Mouse (Mus musculus): Measurements from ENCODE around the gene Slc9a9. TPM values are rescaled to one million over a fixed set of nuclear protein-coding genes. Genes with fewer than 3 reads are reported as not detected.

The Slc9a9 gene
- total RNA-seq, 2 experiments from 2014 or later = 2.2 to 2.8 TPM

DNA sequence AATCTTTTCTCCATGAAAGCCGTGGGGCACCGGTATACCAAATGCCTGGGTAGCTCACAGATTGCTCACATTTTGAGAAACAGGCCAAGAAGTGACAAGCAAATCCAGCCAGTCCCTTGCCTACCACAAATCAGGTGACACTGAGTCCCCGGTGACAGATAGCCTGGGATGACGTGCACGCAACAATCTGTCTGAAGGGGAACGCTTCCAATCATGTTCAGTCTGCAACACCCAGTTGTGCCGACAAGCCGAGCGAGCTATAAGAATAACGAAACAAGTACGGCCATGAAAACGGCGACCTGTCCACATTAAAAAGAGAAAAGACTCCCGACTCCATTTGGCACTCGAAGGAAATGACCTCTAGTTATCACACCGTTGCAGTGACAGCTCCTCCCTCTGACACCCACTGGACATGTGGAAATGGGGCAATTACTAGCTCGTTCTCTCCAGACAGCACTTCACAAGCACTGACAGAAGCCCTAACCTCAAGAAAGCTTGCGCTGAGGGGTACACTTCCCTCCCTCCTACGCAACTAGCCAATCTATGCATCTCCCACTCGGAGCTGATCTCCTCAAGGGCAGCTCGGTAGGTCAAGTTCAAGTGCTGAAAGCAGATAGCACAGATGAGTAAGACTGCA lies 587.1 kb downstream of the Slc9a9 start:
- intact Hi-C loops (cut with DNase I) = no loop called here
- peak; percentile 5 to 7 for DNase-seq

DNA sequence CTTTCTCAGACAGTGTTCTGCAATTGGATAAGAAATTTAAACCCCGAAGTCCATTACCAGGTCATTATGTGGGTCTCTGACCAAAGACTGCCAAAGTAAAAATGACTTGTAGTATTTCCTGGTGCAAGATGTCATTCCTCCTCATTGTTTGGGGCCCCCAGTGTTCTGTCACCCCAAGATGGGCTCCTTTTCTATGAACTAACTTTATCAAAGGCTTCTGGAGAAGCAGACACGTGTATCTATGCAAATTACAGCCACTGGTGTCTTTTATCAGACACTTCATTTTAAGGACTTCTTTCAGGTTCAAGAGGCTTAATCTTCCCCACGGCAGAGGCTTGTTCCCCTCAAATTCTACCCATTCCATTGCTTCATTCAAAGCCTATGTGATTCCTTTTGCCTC lies 593.1 kb downstream of the Slc9a9 start:
- intact Hi-C loops (cut with DNase I) = no loop called here
- DNase-seq = no peak

DNA sequence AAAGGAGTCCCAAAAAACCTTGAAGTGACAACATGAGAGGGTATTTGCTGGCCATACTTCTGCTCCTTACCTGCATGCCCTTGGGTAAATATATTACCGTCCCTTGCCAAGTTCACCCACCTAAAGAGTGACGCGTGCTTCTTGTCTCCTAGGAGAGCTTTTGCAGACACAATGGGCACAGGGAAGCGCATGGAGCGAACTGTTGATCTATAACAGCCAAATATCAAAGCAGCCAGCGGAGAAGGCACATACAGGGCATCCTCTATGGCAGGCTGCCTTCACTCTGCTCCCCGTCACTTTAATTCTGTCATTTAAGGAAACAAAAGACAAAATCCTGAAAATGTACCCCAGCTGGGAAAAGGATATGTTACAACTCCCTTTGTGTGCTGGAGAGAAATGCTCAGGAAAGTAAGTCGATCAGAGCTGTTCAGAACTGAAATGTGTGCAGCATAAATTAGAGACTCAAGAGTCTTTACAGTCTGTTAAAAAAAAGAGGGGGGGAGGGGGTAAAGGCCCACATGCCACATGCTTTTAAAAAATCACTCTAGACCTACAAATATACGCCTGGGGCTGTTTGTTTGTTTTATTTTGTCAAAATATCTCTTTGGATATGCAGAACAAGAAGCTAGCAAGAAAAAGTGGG lies 594.3 kb downstream of the Slc9a9 start:
- intact Hi-C loops (cut with DNase I) = no loop called here
- no peak for DNase-seq

DNA sequence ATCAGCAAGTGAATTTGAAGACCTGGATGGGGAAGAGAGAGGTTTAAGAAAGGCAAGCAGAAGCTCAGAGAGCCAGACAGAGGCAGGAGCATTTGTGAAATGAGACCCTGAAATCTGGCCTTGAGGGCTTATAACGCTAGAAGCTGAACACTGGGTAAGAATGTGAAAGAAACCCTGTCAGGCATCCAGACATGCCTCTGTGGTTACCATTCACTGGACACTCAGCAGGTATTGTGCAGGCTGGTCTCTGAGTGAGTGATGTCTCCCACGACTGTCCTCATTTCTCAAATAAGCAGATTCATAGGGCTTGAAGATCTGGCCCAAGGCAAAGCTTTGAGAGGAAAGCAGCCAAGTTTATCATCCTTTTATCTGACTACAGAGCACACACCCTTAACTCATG lies 596.5 kb downstream of the Slc9a9 start:
- no peak for DNase-seq
- intact Hi-C loops (cut with DNase I) = no loop called here

DNA sequence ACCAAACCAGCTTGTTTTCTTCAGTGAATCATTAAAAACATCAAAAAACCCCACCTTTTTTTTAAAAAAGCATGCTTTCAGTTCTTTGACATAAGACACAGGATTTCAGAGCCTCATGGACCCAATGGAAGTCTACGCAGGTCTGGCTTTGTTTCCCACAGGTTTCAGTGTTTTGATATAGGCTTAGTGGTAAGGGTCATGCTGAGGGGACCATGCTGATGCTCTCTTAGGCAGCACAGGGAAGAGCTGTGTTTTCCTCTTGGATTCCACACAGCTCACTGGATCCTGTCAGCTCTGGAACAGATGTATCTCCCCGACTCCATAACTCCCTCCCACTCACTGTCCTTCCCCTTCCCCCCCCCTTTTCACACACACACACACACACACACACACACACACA lies 597.2 kb downstream of the Slc9a9 start:
- intact Hi-C loops (cut with DNase I) = no loop called here

DNA sequence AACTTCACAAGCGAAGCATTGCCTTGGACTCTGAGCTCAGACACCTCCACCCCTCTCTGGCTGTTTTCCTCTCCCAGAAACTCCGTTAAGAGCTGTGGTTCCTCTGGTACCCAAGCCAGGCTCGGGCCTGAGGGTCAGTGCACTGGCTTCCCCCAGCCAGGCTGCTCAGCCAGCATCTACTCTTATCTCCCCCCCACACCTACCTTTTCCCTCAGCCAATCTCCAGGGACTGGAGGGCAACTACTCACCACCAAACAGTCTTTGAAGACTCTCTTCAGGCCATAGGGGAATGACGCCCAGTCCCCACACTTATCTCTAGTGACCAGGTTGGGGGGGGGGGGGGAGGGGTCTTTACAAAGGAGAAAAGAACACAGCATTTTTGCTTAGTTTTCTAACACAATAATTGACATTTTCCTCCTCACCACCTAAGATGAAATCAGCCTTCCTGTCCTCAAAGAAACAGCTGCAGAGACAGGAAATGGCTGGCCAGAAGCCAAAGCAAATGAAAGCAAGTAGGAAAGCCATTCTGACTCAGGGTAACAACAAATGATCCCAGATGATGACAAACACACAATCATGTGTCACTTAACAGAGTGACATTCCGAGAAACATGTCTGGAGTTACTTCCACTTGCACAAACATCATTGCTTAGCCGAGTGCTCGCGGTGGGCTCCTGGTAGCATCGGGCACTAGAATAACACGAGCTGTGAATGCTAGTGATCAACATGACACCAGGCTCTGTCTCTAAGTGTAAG lies 610.1 kb downstream of the Slc9a9 start:
- intact Hi-C loops (cut with DNase I) = no loop called here

More for the DNA sequence above, 597.2 kb downstream of the Slc9a9 start:
- no peak for DNase-seq

More for the DNA sequence above, 610.1 kb downstream of the Slc9a9 start:
- DNase-seq = peak; percentile 49

Small RNAs within 50 kb of the gene (microRNA-seq; reads per million reads assigned to microRNA genes)
- gene Mir7656 (ENCODE audit: borderline number of aligned reads in 2 of 2) = 0 reads per million in 2 experiments

Other genes starting within 250 kb of the Slc9a9 start
- 10 to 100 TPM; 30.7 to 30.9 TPM for gene 1190002N15Rik, start 131.8 kb upstream of the Slc9a9 start, total RNA-seq (2021)